Mouse (Mus musculus): ENCODE measurements at regions not wholly inside any gene's neighbourhood (a gene's known extent, or its start where the extent isn't known, plus 50 kb on each side); places are given as distances from the start of the nearest gene placed in this dataset.

DNA sequence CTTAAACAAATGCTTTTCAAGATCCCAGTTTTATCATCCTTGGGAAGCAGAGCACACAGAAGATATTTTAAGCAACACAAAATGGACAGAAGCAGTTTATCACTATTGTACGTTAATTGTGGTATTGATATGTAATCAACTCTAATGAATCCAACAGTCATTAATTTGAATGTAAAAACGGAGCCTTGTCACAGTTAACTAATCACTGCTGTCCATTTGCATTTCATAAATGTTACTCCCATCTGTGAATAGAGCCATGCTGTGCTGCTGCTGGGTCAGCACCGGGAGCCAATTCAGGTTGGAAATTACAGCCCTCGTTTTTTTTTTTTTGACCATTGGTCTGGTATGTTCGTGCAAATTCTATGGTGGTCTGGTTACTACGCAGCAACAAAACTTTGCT lies 85.0 kb upstream of the Fbxo33 start:
- no peak for DNase-seq
